In the genomic region with DNA sequence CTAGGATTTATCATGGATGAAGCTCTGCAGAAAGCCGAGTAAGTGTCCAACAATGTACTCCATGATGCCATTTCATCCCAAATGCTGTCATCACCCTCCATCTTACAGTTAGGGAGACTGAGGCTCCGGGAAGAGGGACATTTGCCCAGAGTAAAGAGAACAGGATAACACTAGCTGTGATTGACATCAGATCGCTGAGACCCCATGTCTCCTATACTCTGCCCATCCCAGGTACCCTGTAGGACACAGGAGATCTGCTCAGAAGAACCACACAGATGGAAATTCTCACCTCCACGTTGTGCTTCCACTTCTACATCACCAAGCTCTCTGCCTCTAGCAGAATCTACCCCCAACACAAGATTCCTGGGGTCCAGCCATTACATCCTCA, we compare ENCODE assay signal across 21 mouse cellular contexts.
A peak's percentile ranks its signal among the peaks of the same experiment; 100 is the strongest.
DNase-seq lines count a peak whose midpoint lies in the region; ATAC-seq lines count a peak whose summit lies in the region.
"Had no signal": no experiment of that assay in that cellular context is flagged by ENCODE, and none has a peak within 500 bp of the region (broad histone marks: within the 10 kb centered on the region; RNA-seq: fewer than 3 reads in every experiment).

No protein-coding gene starts in this region.

- no peak overlapping the region for H3K9ac ChIP-seq in forebrain, embryonic 13.5 days
- no peak overlapping the region for H3K9ac ChIP-seq in forebrain, embryonic 15.5 days (replicated peaks)
- no peak overlapping the region for H3K9ac ChIP-seq in neural tube, embryonic 12.5 days
- H3K9ac ChIP-seq in midbrain, embryonic 14.5 days (replicated peaks; ENCODE audit: low read length): no peak overlapping the region
- H3K9ac ChIP-seq: limb, embryonic 15.5 days; liver, embryonic 14.5 days; lung, embryonic 15.5 days had no signal

- H3K4me2 ChIP-seq in forebrain, embryonic 13.5 days: no peak overlapping the region
- H3K4me2 ChIP-seq in forebrain, embryonic 15.5 days (replicated peaks): no peak overlapping the region
- no peak overlapping the region for H3K4me2 ChIP-seq in neural tube, embryonic 12.5 days (replicated peaks)
- no peak overlapping the region for H3K4me2 ChIP-seq in midbrain, embryonic 14.5 days (ENCODE audit: low read length)
- H3K4me2 ChIP-seq: limb, embryonic 15.5 days; lung, embryonic 15.5 days had no signal

- no peak overlapping the region for H3K4me3 ChIP-seq in forebrain, embryonic 13.5 days
- no peak overlapping the region for H3K4me3 ChIP-seq in forebrain, embryonic 15.5 days
- no peak overlapping the region for H3K4me3 ChIP-seq in neural tube, embryonic 12.5 days
- no peak overlapping the region for H3K4me3 ChIP-seq in midbrain, embryonic 14.5 days (replicated peaks; ENCODE audit: low read depth, low read length)
- H3K4me3 ChIP-seq: limb, embryonic 15.5 days; lung, embryonic 15.5 days; megakaryocyte, embryonic 14.5 days had no signal

- H3K27ac ChIP-seq in forebrain, embryonic 13.5 days: peak overlapping the region; percentile 25; the same call in 1 of the 2 replicates
- H3K27ac ChIP-seq in forebrain, embryonic 15.5 days (replicated peaks): no peak overlapping the region
- H3K27ac ChIP-seq in neural tube, embryonic 12.5 days: no peak overlapping the region
- peak overlapping the region; percentile 80 for H3K27ac ChIP-seq in midbrain, embryonic 14.5 days (replicated peaks; ENCODE audit: low read depth, low read length)
- H3K27ac ChIP-seq: limb, embryonic 15.5 days; liver, embryonic 14.5 days; lung, embryonic 15.5 days; stomach, postnatal 0 days had no signal

- no peaks in the 10 kb centered on the region for H3K36me3 ChIP-seq in forebrain, embryonic 13.5 days (ENCODE audit: poor library complexity, severe bottlenecking)
- H3K36me3 ChIP-seq in forebrain, embryonic 15.5 days: no peaks in the 10 kb centered on the region
- H3K36me3 ChIP-seq in neural tube, embryonic 12.5 days: no peaks in the 10 kb centered on the region
- no peaks in the 10 kb centered on the region for H3K36me3 ChIP-seq in midbrain, embryonic 14.5 days (ENCODE audit: control insufficient read depth, insufficient read depth, low read length)
- H3K36me3 ChIP-seq: limb, embryonic 15.5 days; lung, embryonic 15.5 days had no signal

- no peak for DNase-seq in neural tube, embryonic 10.5 days (ENCODE audit: extremely low spot score, low spot score)
- DNase-seq in midbrain, embryonic 14.5 days: no peak
- DNase-seq in frontal cortex, postnatal 25 days (ENCODE audit: low spot score in 2 of 2): no peak
- DNase-seq in frontal cortex, adult 2 months (ENCODE audit: extremely low spot score in 1 of 2, low spot score in 1 of 2): no peak
- DNase-seq: adrenal gland, postnatal 25 days; cerebellum, adult 8-10 months; kidney, adult 9 months; kidney, postnatal 14 days; left cerebral cortex, postnatal 4 days; lung, postnatal 36 days; right cerebral cortex, postnatal 14 days had no signal

- H3K27me3 ChIP-seq in forebrain, embryonic 13.5 days: peaks cover 3% of the 10 kb centered on the region; the same call in 1 of the 2 replicates
- H3K27me3 ChIP-seq in forebrain, embryonic 15.5 days: no peaks in the 10 kb centered on the region
- H3K27me3 ChIP-seq in neural tube, embryonic 12.5 days (replicated peaks): no peaks in the 10 kb centered on the region
- H3K27me3 ChIP-seq in midbrain, embryonic 14.5 days (ENCODE audit: control insufficient read depth, insufficient read depth, low read length): no peaks in the 10 kb centered on the region
- H3K27me3 ChIP-seq: limb, embryonic 15.5 days; lung, embryonic 15.5 days had no signal

- WGBS in forebrain, embryonic 13.5 days: 57% methylated on average over 4 of the region's 4 CpGs
- WGBS in forebrain, embryonic 15.5 days: 70% methylated on average over 4 of the region's 4 CpGs
- 61% methylated on average over 4 of the region's 4 CpGs for WGBS in neural tube, embryonic 12.5 days
- WGBS in midbrain, embryonic 14.5 days: 46% methylated on average over 4 of the region's 4 CpGs

- no peaks in the 10 kb centered on the region; the same call in 1 of the 2 replicates for H3K9me3 ChIP-seq in forebrain, embryonic 13.5 days (replicated peaks)
- no peaks in the 10 kb centered on the region for H3K9me3 ChIP-seq in forebrain, embryonic 15.5 days
- no peaks in the 10 kb centered on the region for H3K9me3 ChIP-seq in neural tube, embryonic 12.5 days
- H3K9me3 ChIP-seq in midbrain, embryonic 14.5 days (ENCODE audit: control insufficient read depth, low read length): no peaks in the 10 kb centered on the region
- H3K9me3 ChIP-seq: limb, embryonic 15.5 days; lung, embryonic 15.5 days had no signal

- ATAC-seq in forebrain, embryonic 13.5 days: peak; percentile 51; the same call in 1 of the 2 replicates
- no peak for ATAC-seq in forebrain, embryonic 15.5 days (replicated peaks)
- peak; percentile 41; the same call in 1 of the 2 replicates for ATAC-seq in neural tube, embryonic 12.5 days (ENCODE audit: low FRiP score, low read depth)
- ATAC-seq in midbrain, embryonic 14.5 days (ENCODE audit: low FRiP score, low TSS enrichment): peak; percentile 32; the same call in 1 of the 2 replicates
- ATAC-seq: CD4-positive, CD25-positive, alpha-beta regulatory T cell, adult 4 months; intestine, embryonic 16.5 days had no signal

- H3K4me1 ChIP-seq in forebrain, embryonic 13.5 days: peaks cover 23% of the 10 kb centered on the region
- H3K4me1 ChIP-seq in forebrain, embryonic 15.5 days: peaks cover 11% of the 10 kb centered on the region
- peaks cover 29% of the 10 kb centered on the region for H3K4me1 ChIP-seq in neural tube, embryonic 12.5 days
- H3K4me1 ChIP-seq in midbrain, embryonic 14.5 days (ENCODE audit: control insufficient read depth, insufficient read depth, low read length): peaks cover 24% of the 10 kb centered on the region
- H3K4me1 ChIP-seq: limb, embryonic 15.5 days; lung, embryonic 15.5 days had no signal

Comparison
In these comparisons a context has a peak if more than half of its experiments do, and no peak if none do; other contexts are left out.
1. H3K27ac ChIP-seq: peak in forebrain, embryonic 13.5 days (single experiment) and midbrain, embryonic 14.5 days (single experiment); none in forebrain, embryonic 15.5 days (single experiment) and neural tube, embryonic 12.5 days (single experiment).